Mouse (Mus musculus) stomach, postnatal 0 days (tissue): ENCODE measurements around the gene Id2.

Experiments
- CTCF ChIP-seq: IDR thresholded peaks from 2 replicates; pipeline ENCODE4 v1.5.1; 2016; ENCODE audit warnings: antibody characterized with exemption, low read depth, mild to moderate bottlenecking, moderate library complexity
- EP300 ChIP-seq: optimal IDR thresholded peaks from 2 replicates; pipeline ENCODE3; 2016; ENCODE audit warnings: antibody characterized with exemption

- TF ChIP-seq EP300: peak; percentile 6
- TF ChIP-seq CTCF: no peak
These were observed 545 bp upstream of the Id2 start for GRCm38 (mm10) chr12:25097210-25098160.
